Mouse (Mus musculus): Measurements from ENCODE around the gene Zfp933. TPM values are rescaled to one million over a fixed set of nuclear protein-coding genes. Genes with fewer than 3 reads are reported as not detected.
A peak's percentile ranks its signal among the peaks of the same experiment; 100 is the strongest.
"Not testable (repeated sequence)": the region's sequence is repeated elsewhere in the genome, so short reads cannot be mapped to it uniquely, and the experiment has no call there.

Zfp933 gene
- polyA plus RNA-seq, 1 experiment = 1.1 TPM

GRCm38 (mm10) chr4:147866056-147866455 lies 17.9 kb upstream of the Zfp933 start:
- 95% methylated on average over 9 of the region's 9 CpGs for WGBS
- H3K4me3 ChIP-seq (replicated peaks; ENCODE audit: extremely low read depth, low read depth, low read length) = no peak overlapping the region
- DNase-seq = no peak
- TF ChIP-seq POLR2A (IDR thresholded peaks at IDR 0.05; ENCODE audit: borderline replicate concordance, extremely low read depth, low read depth, low read length) (no peak), CTCF (IDR thresholded peaks at IDR 0.05; ENCODE audit: insufficient read depth, low read length) (no peak)
- H3K4me1 ChIP-seq (ENCODE audit: control insufficient read depth, insufficient read depth, low read length) = peaks cover 8% of the 10 kb centered on the region; the same call in 1 of the 2 replicates

GRCm38 (mm10) chr4:147865651-147866050 lies 17.5 kb upstream of the Zfp933 start:
- no peak for DNase-seq
- TF ChIP-seq CTCF (IDR thresholded peaks at IDR 0.05; ENCODE audit: insufficient read depth, low read length) = no peak
- Histone ChIP-seq H3K4me3 (replicated peaks; ENCODE audit: extremely low read depth, low read depth, low read length) (no peak overlapping the region), H3K4me1 (ENCODE audit: control insufficient read depth, insufficient read depth, low read length) (peaks cover 8% of the 10 kb centered on the region; the same call in 1 of the 2 replicates)
- WGBS = 92% methylated on average over 6 of the region's 6 CpGs

GRCm38 (mm10) chr4:147862051-147862450 lies 13.9 kb upstream of the Zfp933 start:
- no peak for TF ChIP-seq POLR2A (IDR thresholded peaks at IDR 0.05; ENCODE audit: borderline replicate concordance, extremely low read depth, low read depth, low read length)
- no peak for TF ChIP-seq CTCF (IDR thresholded peaks at IDR 0.05; ENCODE audit: insufficient read depth, low read length)
- H3K4me1 ChIP-seq (ENCODE audit: control insufficient read depth, insufficient read depth, low read length) = no peaks in the 10 kb centered on the region
- DNase-seq = no peak
- H3K4me3 ChIP-seq (replicated peaks; ENCODE audit: extremely low read depth, low read depth, low read length) = no peak overlapping the region
- WGBS = 86% methylated on average over 3 of the region's 3 CpGs

DNA sequence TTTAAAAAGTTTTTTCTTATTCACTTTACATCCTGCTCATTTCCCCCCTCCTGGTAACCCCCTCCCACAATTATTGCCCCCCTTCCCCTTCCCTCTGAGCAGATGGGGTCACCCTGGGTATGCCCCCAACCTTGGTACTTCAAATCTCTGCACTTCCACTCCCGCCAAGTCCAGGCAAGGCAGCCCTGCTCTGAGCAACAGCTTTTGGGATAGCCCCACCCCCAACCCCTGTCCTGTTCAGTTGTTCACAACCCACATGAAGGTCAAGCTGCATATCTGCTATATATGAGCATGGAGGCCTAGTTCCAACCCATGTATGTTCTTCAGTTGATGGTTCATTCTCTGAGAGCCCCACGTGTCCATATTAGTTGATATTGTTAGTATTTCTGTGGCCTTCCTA lies 2.6 kb upstream of the Zfp933 start:
- Histone ChIP-seq H3K4me1 (ENCODE audit: control insufficient read depth, insufficient read depth, low read length) (peaks cover 4% of the 10 kb centered on the region; the same call in 1 of the 2 replicates), H3K4me3 (replicated peaks; ENCODE audit: extremely low read depth, low read depth, low read length) (no peak overlapping the region)
- TF ChIP-seq CTCF (IDR thresholded peaks at IDR 0.05; ENCODE audit: insufficient read depth, low read length) (no peak), POLR2A (IDR thresholded peaks at IDR 0.05; ENCODE audit: borderline replicate concordance, extremely low read depth, low read depth, low read length) (no peak)
- DNase-seq = no peak
- WGBS = 80% methylated on average over 2 of the region's 2 CpGs

- Histone ChIP-seq H3K4me1 (ENCODE audit: control insufficient read depth, insufficient read depth, low read length) (peaks cover 4% of the 10 kb centered on the region; the same call in 1 of the 2 replicates), H3K4me3 (replicated peaks; ENCODE audit: extremely low read depth, low read depth, low read length) (peak overlapping the region; percentile 94)
- 2% methylated on average over 4 of the region's 4 CpGs for WGBS
- DNase-seq = no peak
- no peak for TF ChIP-seq CTCF (IDR thresholded peaks at IDR 0.05; ENCODE audit: insufficient read depth, low read length)
- TF ChIP-seq POLR2A (IDR thresholded peaks at IDR 0.05; ENCODE audit: borderline replicate concordance, extremely low read depth, low read depth, low read length) = no peak
Measured at GRCm38 (mm10) chr4:147848584-147848991, 422 bp upstream of the Zfp933 start.

- H3K4me1 ChIP-seq (ENCODE audit: control insufficient read depth, insufficient read depth, low read length) = no peaks in the 10 kb centered on the region
- TF ChIP-seq CTCF (IDR thresholded peaks at IDR 0.05; ENCODE audit: insufficient read depth, low read length) = no peak
- TF ChIP-seq POLR2A (IDR thresholded peaks at IDR 0.05; ENCODE audit: borderline replicate concordance, extremely low read depth, low read depth, low read length) = no peak
- no peak for DNase-seq
- H3K4me3 ChIP-seq (replicated peaks; ENCODE audit: extremely low read depth, low read depth, low read length) = no peak overlapping the region
- WGBS = 98% methylated on average over 3 of the region's 3 CpGs
Measured at GRCm38 (mm10) chr4:147842871-147843270, 5.3 kb downstream of the Zfp933 start.

GRCm38 (mm10) chr4:147839282-147839681 lies 8.9 kb downstream of the Zfp933 start:
- DNase-seq = peak; percentile 14
- WGBS = 99% methylated on average over 19 of the region's 26 CpGs
- H3K4me1 ChIP-seq (ENCODE audit: control insufficient read depth, insufficient read depth, low read length); H3K4me3 ChIP-seq (replicated peaks; ENCODE audit: extremely low read depth, low read depth, low read length): not testable (repeated sequence)

DNA sequence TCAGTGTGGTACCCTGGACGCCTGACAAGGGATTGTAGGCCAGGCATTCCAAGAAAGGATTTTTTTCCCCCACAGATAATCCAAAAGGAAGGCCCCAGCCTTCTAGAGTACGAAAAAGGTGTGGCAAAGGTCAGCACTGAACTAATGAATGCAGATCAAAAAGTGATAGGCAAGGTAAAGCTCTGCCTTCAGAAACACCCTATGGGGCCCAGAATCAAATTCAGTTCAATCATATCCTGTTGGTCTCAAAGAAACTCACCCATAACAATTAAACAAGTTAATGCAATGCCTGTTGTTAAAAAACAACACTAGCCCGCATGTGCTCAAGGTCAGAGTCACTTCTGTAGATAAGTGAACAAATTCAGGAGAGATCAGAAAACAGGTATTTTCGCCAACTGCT lies 23.8 kb downstream of the Zfp933 start:
- no peak for DNase-seq
- 97% methylated on average over 4 of the region's 4 CpGs for WGBS
- Histone ChIP-seq H3K4me3 (replicated peaks; ENCODE audit: extremely low read depth, low read depth, low read length) (no peak overlapping the region), H3K4me1 (ENCODE audit: control insufficient read depth, insufficient read depth, low read length) (no peaks in the 10 kb centered on the region)
- TF ChIP-seq POLR2A (IDR thresholded peaks at IDR 0.05; ENCODE audit: borderline replicate concordance, extremely low read depth, low read depth, low read length) (no peak), CTCF (IDR thresholded peaks at IDR 0.05; ENCODE audit: insufficient read depth, low read length) (no peak)

GRCm38 (mm10) chr4:147821414-147821813 lies 26.8 kb downstream of the Zfp933 start:
- not testable (repeated sequence) for H3K4me3 ChIP-seq (replicated peaks; ENCODE audit: extremely low read depth, low read depth, low read length); H3K4me1 ChIP-seq (ENCODE audit: control insufficient read depth, insufficient read depth, low read length); DNase-seq
- 84% methylated on average over 3 of the region's 3 CpGs for WGBS

- H3K4me1 ChIP-seq (ENCODE audit: control insufficient read depth, insufficient read depth, low read length); DNase-seq; H3K4me3 ChIP-seq (replicated peaks; ENCODE audit: extremely low read depth, low read depth, low read length): not testable (repeated sequence)
- 80% methylated on average over 7 of the region's 7 CpGs for WGBS
Measured at GRCm38 (mm10) chr4:147819659-147820058, 28.5 kb downstream of the Zfp933 start.

DNA sequence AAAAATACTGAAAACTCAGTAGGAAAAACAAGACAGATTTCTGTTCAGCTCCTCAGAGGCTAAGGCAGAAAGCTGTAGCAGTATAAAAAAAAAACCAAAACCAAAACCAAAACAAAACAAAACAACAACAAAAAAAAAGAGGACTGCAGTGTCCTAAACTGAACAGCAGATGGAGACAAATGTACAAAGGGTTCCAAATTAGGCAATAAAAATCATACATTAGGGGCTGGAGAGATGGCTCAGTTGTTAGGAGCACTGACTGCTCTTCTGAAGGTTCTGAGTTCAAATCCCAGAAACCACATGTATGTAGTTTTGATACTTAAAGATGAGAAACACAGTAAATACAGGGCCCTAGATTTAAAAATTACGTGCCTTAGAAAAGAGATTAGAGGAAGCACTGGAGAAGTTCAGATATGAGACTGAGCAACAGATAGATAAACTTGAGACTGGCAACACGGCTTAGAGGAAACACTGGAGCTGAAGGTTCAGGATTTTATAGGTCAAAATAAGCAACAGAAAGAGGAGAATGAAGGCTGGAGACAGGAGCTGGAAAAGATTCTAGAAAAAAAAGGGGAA lies 33.5 kb downstream of the Zfp933 start:
- no peak for DNase-seq
- whole genome bisulfite sequencing = 71% methylated on average over 2 of the region's 2 CpGs
- TF ChIP-seq CTCF (IDR thresholded peaks at IDR 0.05; ENCODE audit: insufficient read depth, low read length) (no peak), POLR2A (IDR thresholded peaks at IDR 0.05; ENCODE audit: borderline replicate concordance, extremely low read depth, low read depth, low read length) (no peak)
- H3K4me1 ChIP-seq (ENCODE audit: control insufficient read depth, insufficient read depth, low read length) = no peaks in the 10 kb centered on the region
- no peak overlapping the region for H3K4me3 ChIP-seq (replicated peaks; ENCODE audit: extremely low read depth, low read depth, low read length)
